Mouse (Mus musculus): Measurements from ENCODE around the gene Rpl18. TPM values are rescaled to one million over a fixed set of nuclear protein-coding genes. Genes with fewer than 3 reads are reported as not detected.

Gene Rpl18
- polyA plus RNA-seq, 1 experiment from 2014 or later: 708 TPM

DNA sequence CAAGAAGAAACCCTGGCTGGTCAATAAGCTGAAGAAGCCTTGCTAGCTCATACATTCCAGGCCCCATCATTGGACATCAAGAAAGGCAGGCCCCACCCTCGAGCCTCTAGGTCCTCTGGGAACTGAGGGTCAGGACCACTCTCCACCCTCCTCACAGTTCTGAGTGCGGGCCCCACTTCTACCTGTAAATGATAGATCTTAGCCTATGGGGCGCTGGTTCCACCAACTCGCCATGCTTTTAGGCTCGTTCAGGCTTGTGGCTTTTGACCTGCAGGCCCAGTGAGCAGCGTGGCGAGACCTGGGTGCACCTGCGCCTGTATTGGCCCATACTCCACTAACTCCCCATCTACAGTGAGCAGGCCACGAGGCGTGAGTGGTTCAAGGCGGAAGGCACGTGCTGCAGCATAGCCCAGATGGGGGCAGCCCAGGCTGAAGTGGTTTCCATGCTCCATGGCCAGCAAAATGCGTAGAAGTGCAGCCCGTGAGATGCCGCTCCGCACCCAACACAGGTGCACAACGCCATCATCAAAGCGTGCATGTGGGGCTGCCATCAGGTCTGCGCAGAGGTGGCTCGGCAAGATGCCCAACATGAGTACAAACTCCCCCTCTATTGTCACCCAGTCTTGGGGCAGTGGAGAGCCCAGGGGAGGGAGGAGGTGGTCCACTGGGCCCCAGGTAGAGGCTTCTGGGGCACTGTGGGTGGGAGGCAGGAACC is 4.6 kb upstream of the Rpl18 start:
- H3K4me3 ChIP-seq (ENCODE audit: low read depth, low read length): no peak overlapping the region
- H3K4me1 ChIP-seq (replicated peaks; ENCODE audit: control insufficient read depth, insufficient read depth, low read length): peaks cover 30% of the 10 kb centered on the region
- ATAC-seq: no peak
- peaks cover 31% of the 10 kb centered on the region; the same call in 1 of the 2 replicates for H3K36me3 ChIP-seq (ENCODE audit: control insufficient read depth, insufficient read depth)
- H3K9ac ChIP-seq (ENCODE audit: low read depth, low read length): no peak overlapping the region
- WGBS: 88% methylated on average over 20 of the region's 20 CpGs
- peak overlapping the region; percentile 98; the same call in 1 of the 2 replicates for H3K27ac ChIP-seq (ENCODE audit: low read depth, low read length)
- TF ChIP-seq CTCF (IDR thresholded peaks at IDR 0.05; ENCODE audit: low read depth): no peak
- H3K4me2 ChIP-seq (replicated peaks; ENCODE audit: low read depth): peak overlapping the region; percentile 24; the same call in 1 of the 2 replicates
- no peaks in the 10 kb centered on the region for H3K27me3 ChIP-seq (replicated peaks; ENCODE audit: control insufficient read depth, insufficient read depth, low read length)
- no peaks in the 10 kb centered on the region for H3K9me3 ChIP-seq (ENCODE audit: control insufficient read depth)

DNA sequence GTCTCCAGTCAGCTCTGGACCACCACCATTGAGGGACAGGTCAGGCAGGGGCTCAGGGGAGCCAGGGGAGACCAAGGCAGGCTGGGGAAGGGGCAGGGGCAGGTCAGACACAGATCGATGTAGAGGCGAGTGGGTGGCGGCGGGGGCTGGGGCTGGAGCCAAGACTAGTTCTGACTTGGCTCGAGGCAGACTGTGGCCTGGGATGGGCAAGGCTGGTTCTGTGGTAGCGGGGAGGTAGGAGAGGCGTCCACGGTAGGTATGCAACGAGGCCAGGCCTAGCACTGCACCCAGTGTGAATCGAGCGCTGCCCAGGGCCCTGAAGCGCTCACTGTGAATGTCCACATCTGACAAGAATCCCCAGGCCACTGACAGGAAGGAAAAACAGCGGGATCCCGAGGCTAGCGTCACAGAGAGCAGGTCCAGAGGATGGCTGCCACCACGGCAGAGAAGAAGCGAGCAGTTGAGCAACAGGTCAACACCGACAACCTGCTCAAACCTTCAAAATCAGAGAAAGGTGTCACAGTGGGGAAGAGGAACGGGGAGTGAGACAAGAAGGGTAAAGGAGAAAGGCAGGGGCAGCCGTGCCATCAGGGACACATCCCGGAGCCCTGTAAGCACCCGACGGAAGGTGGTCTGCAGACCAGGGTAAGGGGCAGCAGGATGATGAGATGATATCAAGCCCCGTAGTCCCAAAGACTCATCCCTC is 3.8 kb upstream of the Rpl18 start:
- WGBS: 85% methylated on average over 24 of the region's 24 CpGs
- peak overlapping the region; percentile 71 for H3K27ac ChIP-seq (ENCODE audit: low read depth, low read length)
- H3K4me3 ChIP-seq (ENCODE audit: low read depth, low read length): peak overlapping the region; percentile 21; the same call in 1 of the 2 replicates
- H3K27me3 ChIP-seq (replicated peaks; ENCODE audit: control insufficient read depth, insufficient read depth, low read length): no peaks in the 10 kb centered on the region
- peak overlapping the region; percentile 55 for H3K4me2 ChIP-seq (replicated peaks; ENCODE audit: low read depth)
- TF ChIP-seq CTCF (IDR thresholded peaks at IDR 0.05; ENCODE audit: low read depth): no peak
- H3K36me3 ChIP-seq (ENCODE audit: control insufficient read depth, insufficient read depth): peaks cover 31% of the 10 kb centered on the region; the same call in 1 of the 2 replicates
- no peaks in the 10 kb centered on the region for H3K9me3 ChIP-seq (ENCODE audit: control insufficient read depth)
- no peak for ATAC-seq
- H3K9ac ChIP-seq (ENCODE audit: low read depth, low read length): peak overlapping the region; percentile 37; the same call in 1 of the 2 replicates
- H3K4me1 ChIP-seq (replicated peaks; ENCODE audit: control insufficient read depth, insufficient read depth, low read length): peaks cover 37% of the 10 kb centered on the region

DNA sequence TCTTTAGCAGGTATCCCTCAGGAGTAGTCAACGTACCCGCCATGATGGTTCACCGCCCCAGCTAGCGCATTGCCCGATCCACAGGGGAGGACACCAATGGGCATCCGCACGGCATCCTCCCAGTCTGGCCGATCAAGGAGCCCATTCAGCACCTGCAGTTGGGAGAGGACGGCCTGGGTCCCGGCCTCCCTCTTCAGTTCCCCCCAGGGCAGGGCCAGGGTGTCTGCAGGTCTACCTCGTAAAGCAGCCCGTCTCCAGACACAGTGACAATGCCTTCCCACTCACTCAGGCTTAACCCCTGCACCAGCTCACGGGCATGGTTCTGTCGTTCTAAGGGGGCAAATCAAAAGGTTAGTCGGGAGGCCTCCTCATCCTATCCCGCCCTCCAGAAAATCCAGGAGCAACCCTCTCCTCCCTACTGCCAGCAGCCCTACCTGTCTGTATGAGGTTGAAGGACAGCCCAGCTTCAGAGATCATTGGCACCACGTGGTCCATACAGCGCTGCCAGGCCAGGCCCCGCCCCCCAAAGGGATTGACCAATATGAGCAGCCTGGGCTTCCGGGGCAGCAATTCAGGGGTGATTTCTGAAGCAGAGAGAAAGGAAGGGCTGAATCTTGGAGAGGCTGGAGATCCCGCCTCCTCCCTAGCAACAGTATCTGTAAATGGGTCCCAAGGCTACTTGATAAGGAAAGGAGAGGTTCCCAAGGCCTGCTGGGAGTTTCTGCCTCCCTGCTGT is 3.1 kb upstream of the Rpl18 start:
- peak overlapping the region; percentile 99 for H3K27ac ChIP-seq (ENCODE audit: low read depth, low read length)
- no peaks in the 10 kb centered on the region for H3K27me3 ChIP-seq (replicated peaks; ENCODE audit: control insufficient read depth, insufficient read depth, low read length)
- WGBS: 55% methylated on average over 20 of the region's 21 CpGs
- peak; percentile 54 for ATAC-seq
- no peaks in the 10 kb centered on the region for H3K9me3 ChIP-seq (ENCODE audit: control insufficient read depth)
- peaks cover 31% of the 10 kb centered on the region; the same call in 1 of the 2 replicates for H3K36me3 ChIP-seq (ENCODE audit: control insufficient read depth, insufficient read depth)
- peak overlapping the region; percentile 37; the same call in 1 of the 2 replicates for H3K9ac ChIP-seq (ENCODE audit: low read depth, low read length)
- TF ChIP-seq CTCF (IDR thresholded peaks at IDR 0.05; ENCODE audit: low read depth): no peak
- peak overlapping the region; percentile 55 for H3K4me2 ChIP-seq (replicated peaks; ENCODE audit: low read depth)
- H3K4me1 ChIP-seq (replicated peaks; ENCODE audit: control insufficient read depth, insufficient read depth, low read length): peaks cover 41% of the 10 kb centered on the region
- peak overlapping the region; percentile 21; the same call in 1 of the 2 replicates for H3K4me3 ChIP-seq (ENCODE audit: low read depth, low read length)

DNA sequence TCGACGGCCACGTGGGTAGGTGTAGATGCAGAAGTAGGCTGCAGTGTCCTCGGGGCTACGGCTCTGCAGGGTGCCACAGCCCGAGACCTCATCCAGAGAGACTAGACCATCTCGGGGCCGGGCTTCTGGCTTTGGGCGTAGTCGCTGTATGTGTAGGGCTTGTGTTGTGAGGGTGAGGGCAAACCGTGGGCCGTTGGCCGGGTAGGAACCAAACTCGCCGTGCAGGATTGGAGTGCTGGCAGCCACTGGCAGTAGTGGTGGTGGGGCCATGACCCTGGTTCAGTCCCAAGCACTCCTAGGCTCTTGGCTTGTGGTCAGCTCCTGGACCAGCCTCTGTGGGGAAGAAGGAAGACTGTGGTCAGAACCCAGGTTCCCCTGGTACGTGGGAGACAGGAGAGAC is 1.9 kb upstream of the Rpl18 start:
- ATAC-seq: no peak
- Histone ChIP-seq H3K9me3 (ENCODE audit: control insufficient read depth) (no peaks in the 10 kb centered on the region), H3K9ac (ENCODE audit: low read depth, low read length) (peak overlapping the region; percentile 86; the same call in 1 of the 2 replicates), H3K4me2 (replicated peaks; ENCODE audit: low read depth) (peak overlapping the region; percentile 88), H3K4me3 (ENCODE audit: low read depth, low read length) (peak overlapping the region; percentile 70), H3K4me1 (replicated peaks; ENCODE audit: control insufficient read depth, insufficient read depth, low read length) (peaks cover 37% of the 10 kb centered on the region), H3K27me3 (replicated peaks; ENCODE audit: control insufficient read depth, insufficient read depth, low read length) (no peaks in the 10 kb centered on the region), H3K36me3 (ENCODE audit: control insufficient read depth, insufficient read depth) (peaks cover 31% of the 10 kb centered on the region; the same call in 1 of the 2 replicates), H3K27ac (ENCODE audit: low read depth, low read length) (peak overlapping the region; percentile 99)
- TF ChIP-seq CTCF (IDR thresholded peaks at IDR 0.05; ENCODE audit: low read depth): no peak
- 59% methylated on average over 16 of the region's 16 CpGs for WGBS

DNA sequence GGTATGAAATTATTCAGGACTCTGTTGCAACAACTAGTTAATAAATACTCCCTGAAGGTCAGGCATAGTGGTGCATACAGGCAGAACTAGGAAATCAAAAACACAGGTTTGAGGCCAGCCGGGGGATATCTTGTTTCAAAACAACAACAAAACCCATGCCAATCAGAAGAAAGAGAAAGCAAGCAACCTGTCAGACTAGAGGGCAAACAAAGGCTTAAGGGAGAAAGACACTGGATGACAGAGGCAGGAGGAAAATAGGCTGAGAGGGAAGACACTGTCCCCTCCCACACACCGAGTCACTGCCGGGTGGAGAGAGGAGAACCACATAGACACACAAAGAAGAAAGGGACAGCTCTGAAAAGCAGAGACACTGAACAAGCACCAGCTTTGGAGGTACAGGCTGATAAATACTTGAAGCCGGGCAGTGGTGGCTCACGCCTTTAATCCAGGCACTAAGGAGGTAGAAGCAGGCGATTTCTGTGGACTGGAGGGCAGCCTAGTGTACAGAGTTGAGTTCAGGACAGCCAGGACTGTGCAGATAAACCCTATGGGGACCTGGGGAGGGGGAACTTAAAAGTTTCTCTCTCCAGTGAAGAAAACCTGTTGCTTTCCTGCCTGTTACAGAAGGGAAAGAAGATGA is 1.3 kb upstream of the Rpl18 start:
- Histone ChIP-seq H3K4me3 (ENCODE audit: low read depth, low read length) (peak overlapping the region; percentile 70), H3K36me3 (ENCODE audit: control insufficient read depth, insufficient read depth) (peaks cover 31% of the 10 kb centered on the region; the same call in 1 of the 2 replicates), H3K9me3 (ENCODE audit: control insufficient read depth) (no peaks in the 10 kb centered on the region), H3K4me2 (replicated peaks; ENCODE audit: low read depth) (peak overlapping the region; percentile 88), H3K4me1 (replicated peaks; ENCODE audit: control insufficient read depth, insufficient read depth, low read length) (peaks cover 31% of the 10 kb centered on the region; the same call in 1 of the 2 replicates), H3K27me3 (replicated peaks; ENCODE audit: control insufficient read depth, insufficient read depth, low read length) (no peaks in the 10 kb centered on the region), H3K27ac (ENCODE audit: low read depth, low read length) (peak overlapping the region; percentile 99), H3K9ac (ENCODE audit: low read depth, low read length) (peak overlapping the region; percentile 86)
- TF ChIP-seq CTCF (IDR thresholded peaks at IDR 0.05; ENCODE audit: low read depth): no peak
- WGBS: 46% methylated on average over 6 of the region's 6 CpGs
- no peak for ATAC-seq

Measured in intestine, postnatal 0 days (tissue).